Mouse (Mus musculus): Measurements from ENCODE around the gene Gm10256.
"Not testable (repeated sequence)": the region's sequence is repeated elsewhere in the genome, so short reads cannot be mapped to it uniquely, and the experiment has no call there.

The Gm10256 gene

DNA sequence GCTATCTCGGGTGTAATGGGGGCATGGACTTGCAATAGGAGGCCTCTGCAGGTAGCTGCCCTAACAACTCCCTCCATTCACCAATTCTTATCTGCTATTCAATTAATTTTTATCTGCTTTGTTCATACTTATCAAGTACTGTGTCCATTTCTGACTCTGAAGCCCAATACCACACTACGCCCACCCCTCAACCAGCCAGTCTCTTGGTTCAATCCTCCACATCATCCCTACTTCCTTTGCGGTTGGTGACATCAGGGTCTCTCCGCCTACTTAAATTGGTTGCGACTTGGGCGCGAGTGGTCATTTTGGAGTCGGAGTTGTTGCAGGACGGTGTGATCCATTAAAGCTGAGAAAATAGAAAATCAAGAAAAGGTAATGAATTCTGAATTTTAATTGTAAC, at the start of gene Gm10256, which contains the start of gene Rbmy:
Gene Gm10256, plus strand, starts transcription at position 320 of the 400 bp plus-strand sequence.
Gene Rbmy, plus strand, starts transcription at position 301 of the 400 bp plus-strand sequence.
- DNase-seq = not testable (repeated sequence)

DNA sequence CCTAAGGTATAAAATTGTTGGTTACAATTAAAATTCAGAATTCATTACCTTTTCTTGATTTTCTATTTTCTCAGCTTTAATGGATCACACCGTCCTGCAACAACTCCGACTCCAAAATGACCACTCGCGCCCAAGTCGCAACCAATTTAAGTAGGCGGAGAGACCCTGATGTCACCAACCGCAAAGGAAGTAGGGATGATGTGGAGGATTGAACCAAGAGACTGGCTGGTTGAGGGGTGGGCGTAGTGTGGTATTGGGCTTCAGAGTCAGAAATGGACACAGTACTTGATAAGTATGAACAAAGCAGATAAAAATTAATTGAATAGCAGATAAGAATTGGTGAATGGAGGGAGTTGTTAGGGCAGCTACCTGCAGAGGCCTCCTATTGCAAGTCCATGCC, 34.4 kb upstream of the Gm10256 start, which contains the start of gene Gm4064:
Gene Gm4064, minus strand, starts transcription at position 101 of the 400 bp plus-strand sequence.
- not testable (repeated sequence) for DNase-seq

GRCm38 (mm10) chrY:2900689-2901088, 70.2 kb downstream of the Gm10256 start, which contains the start of gene Gm10352:
Gm10352 (plus strand) TSS chrY:2900989.
- DNase-seq = not testable (repeated sequence)

All from lung, postnatal 14 days (tissue).